Mouse (Mus musculus) monocyte, adult 2 months (primary cell): Measurements from ENCODE around the gene Slc25a13.

Experiments
- DNase-seq, 2 experiments: peaks; one replicate each; pipeline ENCODE4 v3.0.0; 2022; ENCODE audit warnings: low spot score in 2 of 2, low read depth in 1 of 2

Gene Slc25a13

DNA sequence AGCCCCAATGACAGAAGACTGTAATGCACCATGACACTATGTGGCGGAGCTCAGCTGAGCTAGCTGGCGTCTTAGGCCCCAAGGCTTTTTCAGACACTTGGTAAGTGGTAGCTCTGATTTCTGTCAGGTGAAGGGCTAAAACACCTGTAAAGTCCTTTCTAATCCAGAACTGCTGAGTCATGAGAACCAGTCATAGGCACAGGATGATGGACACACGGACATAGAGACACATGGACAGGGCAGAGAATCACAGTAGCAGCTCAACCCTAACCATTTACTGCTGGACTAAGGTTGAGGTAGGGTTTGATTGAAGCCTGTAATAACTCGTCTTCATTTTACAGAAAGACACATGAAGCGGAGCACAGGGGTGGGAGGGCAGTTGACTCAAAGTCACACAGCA, 95.1 kb downstream of the Slc25a13 start:
- DNase-seq: no peak

DNA sequence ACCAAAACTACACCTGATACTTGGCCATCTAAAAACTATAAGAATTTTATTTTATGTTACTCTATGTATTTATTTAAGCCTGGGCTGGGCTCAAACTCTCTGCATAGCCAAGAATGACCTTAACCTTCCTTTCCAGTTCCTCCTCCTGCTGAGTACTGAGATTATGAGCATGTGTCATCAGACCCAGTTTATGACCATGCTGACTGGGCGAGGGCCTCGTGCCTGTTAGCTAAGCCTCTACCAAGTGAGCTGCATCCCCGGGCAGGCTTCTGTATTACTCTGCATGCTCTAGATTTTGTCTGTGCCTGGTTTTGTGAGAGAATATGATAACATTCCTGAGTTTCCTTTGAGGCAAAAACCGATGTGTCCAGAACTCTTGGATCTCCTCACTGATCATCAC, 96.1 kb downstream of the Slc25a13 start:
- no peak for DNase-seq

DNA sequence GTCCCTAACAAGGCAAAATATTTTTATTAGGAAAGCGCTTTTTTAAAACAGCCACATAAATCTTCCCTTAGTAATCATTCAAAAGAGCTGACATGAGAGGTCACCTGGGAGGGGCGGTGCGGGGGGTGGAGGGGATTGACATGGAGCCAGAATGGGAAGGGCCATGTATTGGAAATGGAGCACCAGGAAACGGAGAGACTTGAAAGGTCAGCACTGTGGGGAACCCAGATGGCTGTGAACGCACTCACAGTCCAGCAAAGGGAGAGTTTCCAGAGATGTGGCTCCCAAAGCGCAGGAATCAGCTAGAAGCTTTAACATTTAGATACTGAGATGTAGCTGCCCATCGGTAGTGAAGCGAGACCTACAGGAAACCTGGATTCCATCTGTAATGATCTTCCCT, 101.2 kb downstream of the Slc25a13 start:
- no peak for DNase-seq

DNA sequence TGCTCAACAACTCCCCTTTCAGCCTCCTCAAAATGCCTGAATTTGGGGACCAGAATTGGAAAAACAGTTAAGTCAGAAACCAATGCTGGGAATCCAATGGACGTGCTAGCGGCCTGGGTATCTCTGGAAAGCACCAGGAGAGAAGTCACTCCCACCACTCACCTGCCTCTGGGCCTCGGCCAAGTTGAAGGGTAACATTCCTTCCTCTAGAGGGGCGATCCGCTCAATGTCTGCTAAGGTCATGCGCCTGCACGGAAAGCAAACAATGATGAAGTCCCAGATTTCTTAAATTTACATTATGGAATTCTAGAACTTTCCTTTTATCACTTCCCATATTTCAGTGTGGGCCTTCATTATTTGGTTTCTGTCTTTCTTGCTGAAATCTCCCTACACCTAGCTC, 103.2 kb downstream of the Slc25a13 start:
- no peak for DNase-seq

- no peak for DNase-seq
Observed at GRCm38 (mm10) chr6:6112767-6113528, 104.0 kb downstream of the Slc25a13 start.

DNA sequence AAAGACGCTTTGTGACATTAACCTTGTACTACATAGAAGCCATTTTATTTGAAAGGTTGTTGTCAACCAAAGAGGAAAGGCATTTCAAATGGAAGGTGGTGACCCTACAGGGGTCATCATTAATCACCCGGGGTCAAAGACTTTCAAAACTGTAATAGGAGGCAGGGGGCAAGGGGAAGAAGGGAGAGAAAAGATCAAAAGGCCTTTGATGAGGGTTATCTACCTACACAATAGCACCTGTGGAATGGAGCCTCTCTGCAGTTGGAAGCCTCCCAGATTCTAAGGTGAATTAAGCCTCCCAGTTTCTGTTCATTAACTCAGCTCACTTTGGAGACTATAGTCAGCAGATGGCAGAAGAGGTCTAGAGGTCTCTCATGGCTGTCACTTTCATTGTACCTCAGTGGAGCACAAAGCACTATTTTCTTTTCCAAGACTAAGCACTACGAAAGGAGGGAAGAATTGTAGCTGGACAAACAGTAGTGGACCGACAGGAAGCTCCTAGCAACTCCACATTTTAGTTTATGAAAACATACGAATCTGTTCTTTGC, 109.5 kb downstream of the Slc25a13 start:
- no peak for DNase-seq

GRCm38 (mm10) chr6:6105586-6105985, 111.4 kb downstream of the Slc25a13 start:
- DNase-seq: no peak

GRCm38 (mm10) chr6:6103469-6103868, 113.5 kb downstream of the Slc25a13 start:
- no peak for DNase-seq

DNA sequence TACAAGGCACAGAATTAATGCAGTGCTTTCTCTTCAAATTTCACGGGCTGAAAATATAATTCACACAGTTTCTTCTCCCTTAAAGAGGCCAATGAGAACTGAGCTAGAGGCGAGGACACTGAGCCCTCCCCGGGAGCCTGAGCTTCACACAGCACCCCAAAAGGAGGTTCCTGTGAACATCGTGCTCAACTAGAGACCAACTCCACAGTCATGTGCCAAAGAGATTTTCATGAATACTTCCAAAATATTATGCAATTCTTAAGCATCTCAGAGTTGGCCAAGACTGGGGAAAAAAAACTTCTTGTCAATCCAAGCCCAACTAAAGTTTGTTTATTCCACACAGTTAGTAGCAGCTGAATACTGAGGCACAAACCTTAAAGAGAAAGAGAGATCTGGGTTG, 115.4 kb downstream of the Slc25a13 start:
- no peak for DNase-seq

GRCm38 (mm10) chr6:6100892-6101480, 116.0 kb downstream of the Slc25a13 start:
- DNase-seq: no peak

- no peak for DNase-seq
Observed at GRCm38 (mm10) chr6:6093978-6094377, 123.0 kb downstream of the Slc25a13 start.

GRCm38 (mm10) chr6:6093522-6093921, 123.5 kb downstream of the Slc25a13 start:
- DNase-seq: no peak

DNA sequence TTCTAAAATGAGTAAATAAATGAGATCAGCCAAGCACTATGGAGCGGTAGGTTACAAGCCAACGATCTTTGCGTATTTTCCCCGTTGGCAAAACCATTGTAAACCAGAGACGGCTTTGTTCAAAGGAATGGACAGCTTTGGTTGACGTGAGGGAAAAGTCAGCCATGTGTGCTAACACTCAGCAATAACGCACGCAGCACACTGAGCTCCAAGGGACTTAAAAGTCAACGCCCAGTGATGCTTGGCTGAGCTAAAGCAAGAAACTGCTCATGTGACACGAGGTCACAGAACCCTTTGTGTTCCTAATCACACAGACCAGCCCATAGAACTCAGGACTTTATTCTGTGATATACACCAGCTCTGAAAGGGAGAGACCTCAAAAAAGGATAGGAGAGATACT, 124.5 kb downstream of the Slc25a13 start:
- DNase-seq: no peak

- DNase-seq: no peak
Observed at GRCm38 (mm10) chr6:6091016-6091415, 126.0 kb downstream of the Slc25a13 start.

DNA sequence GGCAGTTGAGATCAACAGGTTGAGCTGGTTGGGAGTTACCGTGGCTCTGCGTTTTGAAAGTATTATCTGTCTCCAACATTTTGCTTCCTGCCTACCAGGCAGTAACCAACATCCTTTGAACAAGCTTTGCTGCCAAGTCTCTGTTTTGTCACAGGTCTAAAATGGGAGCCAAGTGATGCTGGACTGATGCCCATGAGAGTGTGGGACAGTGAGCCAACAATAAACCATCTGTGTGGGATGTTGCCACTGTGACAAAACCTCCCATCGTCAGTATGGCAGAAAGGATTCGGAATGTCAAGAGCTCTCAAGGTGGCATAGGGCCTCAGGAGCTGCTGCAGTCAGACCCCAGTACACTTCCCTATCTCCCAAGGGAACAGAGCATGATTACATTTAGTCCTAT, 128.8 kb downstream of the Slc25a13 start:
- no peak for DNase-seq

DNA sequence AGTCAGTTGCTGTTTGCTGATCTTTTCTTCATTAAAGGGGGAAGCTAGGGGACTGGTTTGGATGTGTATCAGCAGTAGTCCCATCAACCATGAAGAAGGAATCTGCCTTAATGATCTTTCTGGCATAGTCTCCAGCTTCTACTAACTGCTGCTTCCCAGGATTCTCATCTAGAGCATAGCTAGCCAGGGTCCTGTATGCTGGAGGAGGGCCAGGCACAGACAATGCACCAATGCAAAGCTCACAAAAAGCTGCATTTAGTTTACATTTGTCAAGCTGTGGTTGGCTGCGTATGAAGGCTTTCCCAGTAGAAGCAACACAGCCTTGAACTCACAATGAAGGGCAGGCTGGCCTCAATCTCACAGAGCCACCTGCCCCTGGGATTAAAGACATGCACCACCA, 136.5 kb downstream of the Slc25a13 start:
- no peak for DNase-seq

DNA sequence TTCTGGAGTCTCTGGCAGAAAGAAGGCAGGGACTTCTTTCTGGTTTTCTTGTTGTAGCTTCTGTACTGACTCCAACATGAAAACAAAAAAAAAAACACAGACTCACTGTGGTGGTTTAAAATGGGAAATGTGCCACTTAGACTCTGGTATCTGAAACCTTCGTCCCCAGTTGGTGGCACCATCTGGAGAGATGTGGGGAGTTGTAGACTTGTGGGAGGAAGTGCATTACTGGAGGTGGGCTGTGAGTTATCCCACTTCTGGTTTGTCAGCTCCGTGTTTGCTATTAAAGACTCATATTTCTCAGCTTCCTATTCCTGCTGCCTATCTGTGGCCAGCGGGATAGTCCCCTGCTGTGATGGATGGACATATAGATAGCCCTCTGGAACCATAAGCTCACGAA, 139.7 kb downstream of the Slc25a13 start:
- no peak for DNase-seq

DNA sequence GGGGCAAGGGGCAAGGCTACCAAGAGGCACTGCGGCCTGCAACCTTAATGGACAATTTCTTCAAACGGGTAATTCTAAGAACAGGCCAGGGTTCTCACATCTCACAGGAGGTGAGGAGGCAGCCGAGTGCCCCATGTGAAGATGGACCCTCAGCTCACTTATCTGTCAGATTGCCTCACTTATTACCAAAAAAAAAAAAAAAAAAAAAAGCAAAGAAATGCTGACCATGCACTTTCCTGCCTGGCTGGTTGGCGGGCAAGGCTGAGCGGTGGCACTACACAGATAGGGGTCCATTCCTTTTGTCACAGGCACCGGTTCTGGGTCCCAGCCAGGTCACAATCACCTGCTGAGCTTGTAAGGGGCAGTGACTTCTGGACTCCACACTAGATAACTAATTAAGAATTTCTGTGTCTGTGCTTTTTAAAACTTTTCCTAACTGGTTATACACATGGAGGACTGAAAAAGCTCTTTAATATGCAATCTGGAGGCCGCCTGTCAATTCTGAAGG, 141.0 kb downstream of the Slc25a13 start:
- no peak for DNase-seq

DNA sequence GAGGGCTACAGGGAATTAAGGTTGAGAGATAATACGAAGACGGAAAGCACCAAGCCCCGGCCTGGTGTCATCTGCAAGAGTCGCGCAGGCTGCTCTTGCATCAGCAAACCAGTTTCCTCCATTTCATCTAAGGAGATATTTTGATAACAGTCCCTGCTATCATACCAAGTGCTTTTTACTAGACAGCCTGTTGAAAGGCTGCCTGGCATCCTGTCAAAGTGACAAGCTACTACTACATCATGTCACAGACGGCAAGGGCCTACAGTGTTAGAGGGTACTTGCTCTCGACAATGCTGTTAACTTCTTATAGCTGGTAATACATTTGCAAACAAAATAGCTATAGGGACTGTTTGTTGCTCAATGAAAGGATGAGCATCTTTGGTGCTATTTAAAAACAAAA, 145.9 kb downstream of the Slc25a13 start:
- no peak for DNase-seq

DNA sequence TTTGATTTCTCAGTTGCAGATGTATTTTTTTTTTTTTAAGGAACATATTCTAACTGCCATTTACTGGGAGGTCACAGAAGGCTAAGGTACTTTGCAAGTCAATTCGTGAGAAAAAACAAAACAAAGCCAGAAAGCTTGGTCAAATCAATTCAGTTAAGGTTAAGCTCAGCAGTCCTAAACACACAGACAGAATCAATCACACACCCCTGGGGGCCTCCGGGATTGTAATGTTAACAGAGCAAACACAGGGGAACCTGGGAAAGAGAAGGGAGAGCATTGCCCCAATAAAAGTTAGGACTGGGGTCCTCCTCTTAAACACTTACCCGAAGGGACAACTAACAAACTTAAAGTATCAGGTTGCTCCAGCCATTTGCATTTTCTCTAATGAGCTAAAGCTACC, 147.0 kb downstream of the Slc25a13 start:
- no peak for DNase-seq

GRCm38 (mm10) chr6:6067201-6067600, 149.8 kb downstream of the Slc25a13 start:
- no peak for DNase-seq

GRCm38 (mm10) chr6:6058548-6058947, 158.4 kb downstream of the Slc25a13 start:
- DNase-seq: no peak

DNA sequence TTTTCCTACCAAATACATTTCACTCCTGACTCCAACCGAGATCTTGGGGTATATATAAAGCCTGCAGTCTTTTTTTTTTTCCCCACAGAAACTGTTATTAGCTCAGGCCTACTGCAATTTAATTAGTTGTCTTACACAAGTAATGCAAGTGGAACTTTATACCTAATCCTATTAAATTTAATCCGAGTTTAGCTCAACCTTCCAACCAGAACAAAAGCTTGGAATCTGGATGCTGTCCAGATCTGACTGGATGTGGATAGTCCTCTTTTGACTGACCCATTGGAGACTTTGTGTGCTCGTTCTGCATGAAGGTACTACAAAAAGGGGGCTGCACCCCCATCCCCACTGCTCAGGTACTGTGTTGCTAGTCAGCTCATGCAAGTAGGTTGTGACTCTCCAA, 163.0 kb downstream of the Slc25a13 start:
- DNase-seq: no peak
